Mouse (Mus musculus) kidney, postnatal 0 days (tissue): ENCODE results near the gene Podn. TPM values are rescaled to one million over a fixed set of nuclear protein-coding genes. Genes with fewer than 3 reads are reported as not detected.
"Not testable (repeated sequence)": the region's sequence is repeated elsewhere in the genome, so short reads cannot be mapped to it uniquely, and the experiment has no call there.

ENCODE experiments used
- ATAC-seq: fragments of 200-750 bp; cut with Nextera tagmentation; replicated peaks from 2 replicates; pipeline ENCODE4 v1.8.0; 2017; ENCODE audit warnings: low read depth, moderate number of reproducible peaks, moderate TSS enrichment, moderate library complexity; ENCODE audit not compliant: low FRiP score
- DNase-seq: peaks from one replicate; pipeline ENCODE4 v3.0.0-alpha.2; 2016; ENCODE audit warnings: low spot score
- H3K27ac ChIP-seq: fragments of 300-500 bp; sonication (generic); 2 replicates; pipeline ENCODE4 v1.5.1; 2014; ENCODE audit warnings: mild to moderate bottlenecking
- H3K27me3 ChIP-seq: fragments of 300-500 bp; sonication (generic); 2 replicates; pipeline ENCODE4 v1.6.1; 2014; ENCODE audit warnings: low read length, mixed read lengths; ENCODE audit not compliant: insufficient read depth
- H3K36me3 ChIP-seq: fragments of 300-500 bp; sonication (generic); 2 replicates; pipeline ENCODE4 v1.6.1; 2014; ENCODE audit warnings: low read length, mixed read lengths; ENCODE audit not compliant: insufficient read depth
- H3K4me1 ChIP-seq: fragments of 300-500 bp; sonication (generic); replicated peaks from 2 replicates; pipeline ENCODE4 v1.6.1; 2014; ENCODE audit warnings: antibody characterized with exemption, low read length, mixed read lengths; ENCODE audit not compliant: insufficient read depth
- H3K4me2 ChIP-seq: fragments of 300-500 bp; sonication (generic); 2 replicates; pipeline ENCODE4 v1.6.1; 2014; ENCODE audit warnings: mild to moderate bottlenecking, low read length, moderate library complexity, mixed read lengths
- H3K4me3 ChIP-seq: fragments of 300-500 bp; sonication (generic); replicated peaks from 2 replicates; pipeline ENCODE4 v1.5.1; 2014; ENCODE audit warnings: low read depth, low read length
- H3K9ac ChIP-seq: fragments of 300-500 bp; sonication (generic); 2 replicates; pipeline ENCODE4 v1.6.1; 2014; ENCODE audit warnings: low read depth, low read length
- H3K9me3 ChIP-seq: fragments of 300-500 bp; sonication (generic); replicated peaks from 2 replicates; pipeline ENCODE4 v1.6.1; 2016; ENCODE audit warnings: low read length, inconsistent platforms, mixed read lengths
- CTCF ChIP-seq: IDR thresholded peaks from 2 replicates; pipeline ENCODE4 v1.5.1; 2016; ENCODE audit warnings: antibody characterized with exemption, low read depth, mild to moderate bottlenecking, moderate library complexity
- WGBS: fragments of 180-500 bp; shearing (Covaris S2); extraction: QIAGEN DNeasy Blood & Tissue Kit; methylation state at CpG from one replicate; pipeline ENCODE4 v1.1.7; 2014; 5-methylcytosine and 5-hydroxymethylcytosine counted together
- polyA plus RNA-seq: library from polyadenylated mRNA; unstranded; fragments of >200 nt; fragmentation: Nextera tagmentation; extraction: Ambion mirVana; gene quantifications from 2 replicates; pipeline ENCODE4 v1.2.1, GENCODE M21; 2015

Podn gene
- polyA plus RNA-seq, 1 experiment from 2014 or later, result 1.2 TPM

GRCm38 (mm10) chr4:108082401-108082806 lies 13.8 kb downstream of the Podn start:
- no peak for ATAC-seq
- no peaks in the 10 kb centered on the region for H3K27me3 ChIP-seq

DNA sequence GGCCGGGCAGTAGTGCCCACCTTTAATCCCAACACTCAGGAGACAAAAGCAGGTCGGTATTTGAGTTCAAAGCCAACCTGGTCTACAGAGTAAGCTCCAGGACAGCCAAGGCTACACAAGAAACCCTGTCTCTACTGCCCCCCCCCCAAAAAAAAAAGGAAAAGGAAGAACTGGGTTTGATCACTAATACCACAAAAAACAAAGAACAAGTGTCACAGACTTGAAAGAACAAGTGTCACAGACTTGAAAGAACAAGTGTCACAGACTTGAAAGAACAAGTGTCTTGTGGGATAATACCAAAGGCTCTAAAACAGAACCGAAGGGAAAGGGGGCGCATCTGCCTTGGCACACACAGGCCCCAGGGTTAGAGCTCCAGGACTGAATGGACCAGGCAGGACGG lies 15.4 kb downstream of the Podn start:
- Histone ChIP-seq H3K4me1 (no peaks in the 10 kb centered on the region), H3K36me3 (no peaks in the 10 kb centered on the region), H3K4me3 (no peak overlapping the region), H3K27me3 (no peaks in the 10 kb centered on the region), H3K27ac (no peak overlapping the region), H3K4me2 (no peak overlapping the region), H3K9me3 (no peaks in the 10 kb centered on the region), H3K9ac (no peak overlapping the region)
- WGBS, result 82% methylated on average over 5 of the region's 5 CpGs
- ATAC-seq, result no peak
- no peak for TF ChIP-seq CTCF
- no peak for DNase-seq

More at GRCm38 (mm10) chr4:108082401-108082806, 13.8 kb downstream of the Podn start:
- no peak overlapping the region for H3K27ac ChIP-seq
- H3K4me2 ChIP-seq, result no peak overlapping the region
- no peaks in the 10 kb centered on the region for H3K36me3 ChIP-seq
- H3K4me1 ChIP-seq, result no peaks in the 10 kb centered on the region
- H3K9me3 ChIP-seq, result no peaks in the 10 kb centered on the region
- no peak overlapping the region for H3K4me3 ChIP-seq
- no peak for TF ChIP-seq CTCF
- no peak for DNase-seq
- H3K9ac ChIP-seq, result no peak overlapping the region
- WGBS, result 97% methylated on average over 2 of the region's 2 CpGs

- H3K4me2 ChIP-seq, result no peak overlapping the region
- no peak overlapping the region for H3K9ac ChIP-seq
- H3K9me3 ChIP-seq, result no peaks in the 10 kb centered on the region
- 58% methylated on average over 2 of the region's 2 CpGs for WGBS
- TF ChIP-seq CTCF, result no peak
- H3K4me3 ChIP-seq, result no peak overlapping the region
- H3K27ac ChIP-seq, result no peak overlapping the region
- no peaks in the 10 kb centered on the region for H3K4me1 ChIP-seq
- DNase-seq (peak; percentile 6), ATAC-seq (no peak)
- H3K27me3 ChIP-seq, result no peaks in the 10 kb centered on the region
- no peaks in the 10 kb centered on the region for H3K36me3 ChIP-seq
These were observed 16.5 kb downstream of the Podn start for GRCm38 (mm10) chr4:108079762-108080161.

GRCm38 (mm10) chr4:108079191-108079590 lies 17.1 kb downstream of the Podn start:
- H3K27ac ChIP-seq, H3K9me3 ChIP-seq, H3K4me2 ChIP-seq, H3K4me3 ChIP-seq, H3K27me3 ChIP-seq, DNase-seq, H3K36me3 ChIP-seq, ATAC-seq, H3K4me1 ChIP-seq, H3K9ac ChIP-seq: not testable (repeated sequence)
- WGBS, result 82% methylated on average over 15 of the region's 15 CpGs

DNA sequence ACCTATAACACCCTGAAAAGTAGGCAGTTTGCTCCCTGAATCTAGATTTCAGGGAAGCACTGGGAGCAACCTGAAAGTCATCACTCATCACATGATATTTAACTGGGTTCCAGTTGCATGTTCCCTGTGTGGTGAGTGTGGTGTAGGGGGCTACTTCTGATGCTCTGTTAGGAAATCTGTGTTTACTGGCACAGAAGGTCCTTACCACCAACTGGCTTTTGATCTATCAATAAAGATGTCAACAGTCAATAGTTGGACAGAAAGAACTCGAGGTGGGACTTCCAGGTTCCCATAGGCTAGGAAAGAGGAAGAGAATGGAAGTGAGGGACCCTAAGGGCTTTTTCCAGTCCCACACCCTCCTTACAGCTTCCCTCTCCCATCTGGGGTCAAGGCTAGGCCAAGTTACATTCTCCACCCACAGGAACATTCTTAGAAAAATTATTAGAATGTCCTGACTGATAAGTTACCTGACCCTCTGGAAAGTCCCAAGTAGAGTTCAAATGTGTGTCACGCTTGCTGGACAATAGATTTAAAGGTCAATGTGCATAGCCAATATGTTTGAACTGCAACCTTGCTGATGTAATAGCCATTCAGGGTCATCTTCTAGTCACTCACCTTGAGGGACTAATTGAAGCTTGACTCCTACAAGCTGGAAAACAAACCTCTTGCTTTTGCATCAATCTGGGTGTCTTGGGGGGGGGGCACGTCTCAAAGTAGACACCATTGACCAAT lies 18.9 kb downstream of the Podn start:
- ATAC-seq (no peak), DNase-seq (no peak)
- H3K27me3 ChIP-seq, result no peaks in the 10 kb centered on the region
- no peak overlapping the region for H3K4me3 ChIP-seq
- no peak overlapping the region for H3K4me2 ChIP-seq
- TF ChIP-seq CTCF, result no peak
- 82% methylated on average over 3 of the region's 3 CpGs for WGBS
- no peaks in the 10 kb centered on the region for H3K36me3 ChIP-seq
- no peak overlapping the region for H3K9ac ChIP-seq
- H3K9me3 ChIP-seq, result no peaks in the 10 kb centered on the region
- H3K27ac ChIP-seq, result no peak overlapping the region
- H3K4me1 ChIP-seq, result no peaks in the 10 kb centered on the region

GRCm38 (mm10) chr4:108074204-108074823 lies 21.9 kb downstream of the Podn start:
- no peaks in the 10 kb centered on the region for H3K36me3 ChIP-seq
- no peak overlapping the region for H3K4me2 ChIP-seq
- DNase-seq (no peak), ATAC-seq (no peak)
- peaks cover 9% of the 10 kb centered on the region for H3K4me1 ChIP-seq
- 91% methylated on average over 3 of the region's 3 CpGs for WGBS
- no peak for TF ChIP-seq CTCF
- no peak overlapping the region for H3K9ac ChIP-seq
- no peak overlapping the region for H3K27ac ChIP-seq
- no peaks in the 10 kb centered on the region for H3K9me3 ChIP-seq
- H3K4me3 ChIP-seq, result no peak overlapping the region
- H3K27me3 ChIP-seq, result no peaks in the 10 kb centered on the region
